Mouse (Mus musculus): ENCODE measurements around the gene Cacna2d1.

Gene Cacna2d1

GRCm38 (mm10) chr5:16063273-16063672 is 128.8 kb downstream of the Cacna2d1 start:
- DNase-seq, result no peak

GRCm38 (mm10) chr5:16063949-16064348 is 129.5 kb downstream of the Cacna2d1 start:
- no peak for DNase-seq

GRCm38 (mm10) chr5:16065816-16066215 is 131.3 kb downstream of the Cacna2d1 start:
- no peak for DNase-seq

GRCm38 (mm10) chr5:16082253-16082652 is 147.8 kb downstream of the Cacna2d1 start:
- no peak for DNase-seq

GRCm38 (mm10) chr5:16086979-16087902 is 152.8 kb downstream of the Cacna2d1 start:
- no peak for DNase-seq

- no peak for DNase-seq
Measured at GRCm38 (mm10) chr5:16087995-16088394, 153.5 kb downstream of the Cacna2d1 start.

GRCm38 (mm10) chr5:16092540-16092939 is 158.0 kb downstream of the Cacna2d1 start:
- no peak for DNase-seq

GRCm38 (mm10) chr5:16093071-16093693 is 158.7 kb downstream of the Cacna2d1 start:
- DNase-seq, result no peak

GRCm38 (mm10) chr5:16095345-16095744 is 160.9 kb downstream of the Cacna2d1 start:
- no peak for DNase-seq

- no peak for DNase-seq
Measured at GRCm38 (mm10) chr5:16098766-16099165, 164.3 kb downstream of the Cacna2d1 start.

GRCm38 (mm10) chr5:16101820-16102219 is 167.3 kb downstream of the Cacna2d1 start:
- no peak for DNase-seq

GRCm38 (mm10) chr5:16105701-16106100 is 171.2 kb downstream of the Cacna2d1 start:
- no peak for DNase-seq

- no peak for DNase-seq
Measured at GRCm38 (mm10) chr5:16110643-16111042, 176.2 kb downstream of the Cacna2d1 start.

GRCm38 (mm10) chr5:16113879-16114278 is 179.4 kb downstream of the Cacna2d1 start:
- no peak for DNase-seq

GRCm38 (mm10) chr5:16121334-16121733 is 186.8 kb downstream of the Cacna2d1 start:
- DNase-seq, result no peak

- no peak for DNase-seq
Measured at GRCm38 (mm10) chr5:16122110-16122509, 187.6 kb downstream of the Cacna2d1 start.

- DNase-seq, result no peak
Measured at GRCm38 (mm10) chr5:16134286-16135094, 200.0 kb downstream of the Cacna2d1 start.

GRCm38 (mm10) chr5:16135986-16136385 is 201.5 kb downstream of the Cacna2d1 start:
- no peak for DNase-seq

GRCm38 (mm10) chr5:16136839-16137238 is 202.3 kb downstream of the Cacna2d1 start:
- no peak for DNase-seq

GRCm38 (mm10) chr5:16146602-16147001 is 212.1 kb downstream of the Cacna2d1 start:
- DNase-seq, result no peak

GRCm38 (mm10) chr5:16155375-16156284 is 221.1 kb downstream of the Cacna2d1 start:
- no peak for DNase-seq

GRCm38 (mm10) chr5:16163270-16163669 is 228.8 kb downstream of the Cacna2d1 start:
- no peak for DNase-seq
